Mouse (Mus musculus): ENCODE data around the gene Cyth1.

- TF ChIP-seq CTCF (IDR thresholded peaks at IDR 0.05), result no peak
- TF ChIP-seq EP300 (IDR thresholded peaks at IDR 0.05; ENCODE audit: insufficient read depth, low read depth, low read length), result no peak
Observed at GRCm38 (mm10) chr11:118215928-118216458, 32.4 kb downstream of the Cyth1 start.
